Mouse (Mus musculus): ENCODE results near the gene Hexb. TPM values are rescaled to one million over a fixed set of nuclear protein-coding genes. Genes with fewer than 3 reads are reported as not detected.
"Not testable (repeated sequence)": the region's sequence is repeated elsewhere in the genome, so short reads cannot be mapped to it uniquely, and the experiment has no call there.

The Hexb gene
- polyA plus RNA-seq, 1 experiment from 2014 or later, result 18.2 TPM

DNA sequence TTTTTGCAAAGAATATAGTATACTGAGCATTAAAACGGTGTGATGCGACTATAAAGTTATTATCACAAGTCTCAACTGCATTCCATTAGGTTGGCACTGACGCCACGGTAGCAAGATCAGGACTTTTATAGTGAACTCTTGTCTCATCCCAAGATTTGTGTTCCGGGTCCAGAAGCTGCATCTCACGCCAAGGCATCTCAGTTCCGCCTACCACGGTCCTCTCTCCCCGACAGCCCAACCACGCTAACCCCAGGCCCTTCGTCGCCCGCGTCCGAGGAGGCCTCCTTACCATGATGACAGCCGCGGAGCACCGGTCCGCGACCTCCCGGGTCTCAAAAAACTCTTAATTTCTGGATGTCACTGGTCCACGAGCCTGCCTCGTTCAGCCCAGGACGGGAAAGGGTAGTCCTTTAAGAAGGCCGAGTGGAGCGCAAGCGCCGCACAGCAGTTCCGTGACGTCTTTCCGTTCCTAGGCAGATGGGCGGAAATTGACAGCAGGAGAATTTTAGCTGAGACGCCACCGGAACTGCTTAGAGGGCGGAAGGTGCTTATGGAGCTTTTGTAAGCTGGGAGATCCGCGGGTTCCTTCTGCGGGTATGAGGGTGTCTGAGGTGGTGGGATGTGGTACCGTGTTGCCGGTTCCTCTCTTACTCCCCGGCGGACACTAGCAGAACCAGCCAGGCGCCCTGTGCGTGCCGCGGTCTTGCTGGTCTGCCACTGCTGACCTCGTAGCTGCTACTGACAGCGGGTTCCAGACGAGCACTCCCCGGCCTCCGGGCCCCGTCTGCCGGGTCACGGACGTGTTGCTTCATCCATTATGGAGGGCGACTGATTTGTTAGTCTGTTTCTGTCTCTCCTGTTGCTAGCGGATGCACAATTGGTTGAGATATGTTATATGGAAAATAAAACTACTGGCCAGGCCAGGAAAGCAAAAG is 60.4 kb downstream of the Hexb start, which contains the start of the genes Gfm2 and Nsa2:
Gene Gfm2, plus strand, starts transcription at position 472 of the 935 bp plus-strand sequence.
Gene Nsa2, minus strand, starts transcription at position 472 of the 935 bp plus-strand sequence.
- no peaks in the 10 kb centered on the region for H3K27me3 ChIP-seq (ENCODE audit: low read depth, poor library complexity, severe bottlenecking)
- no peaks in the 10 kb centered on the region for H3K9me3 ChIP-seq (replicated peaks)
- H3K36me3 ChIP-seq, result peaks cover 39% of the 10 kb centered on the region
- H3K4me3 ChIP-seq, result peak within 1 kb of the TSS; percentile 92
- WGBS, result under 1% methylated on average over 57 of the region's 57 CpGs
- H3K4me1 ChIP-seq, result peaks cover 5% of the 10 kb centered on the region; the same call in 1 of the 2 replicates
- DNase-seq (ENCODE audit: low spot score), result peak; percentile 90
- H3K27ac ChIP-seq, result peak within 1 kb of the TSS; percentile 91

- H3K9me3 ChIP-seq (replicated peaks); H3K27ac ChIP-seq; DNase-seq (ENCODE audit: low spot score); H3K27me3 ChIP-seq (ENCODE audit: low read depth, poor library complexity, severe bottlenecking); H3K4me1 ChIP-seq; H3K4me3 ChIP-seq: not testable (repeated sequence)
- no CpG with 5 or more reads among the region's 2 CpGs for WGBS
- peaks cover 53% of the 10 kb centered on the region for H3K36me3 ChIP-seq
Measured at GRCm38 (mm10) chr13:97130413-97130812, 67.7 kb downstream of the Hexb start.

- H3K4me1 ChIP-seq; H3K9me3 ChIP-seq (replicated peaks); H3K27me3 ChIP-seq (ENCODE audit: low read depth, poor library complexity, severe bottlenecking); DNase-seq (ENCODE audit: low spot score); H3K27ac ChIP-seq; H3K4me3 ChIP-seq: not testable (repeated sequence)
- H3K36me3 ChIP-seq, result peaks cover 49% of the 10 kb centered on the region
- 87% methylated on average over 4 of the region's 4 CpGs for WGBS
Measured at GRCm38 (mm10) chr13:97129654-97130053, 68.5 kb downstream of the Hexb start.

Other genes with a start within 250 kb of the Hexb start
- gene 1700029F12Rik, start 164.0 kb downstream of the Hexb start, polyA plus RNA-seq (2016; fragmentation: Nextera tagmentation; extraction: Ambion mirVana), result not detected in 2 replicates
- 7.5 and 7.8 TPM in 2 replicates for gene Fam169a, start 131.1 kb downstream of the Hexb start, polyA plus RNA-seq (2016; fragmentation: Nextera tagmentation; extraction: Ambion mirVana)
- gene Gm6169, start 99.1 kb downstream of the Hexb start, polyA plus RNA-seq (2016; fragmentation: Nextera tagmentation; extraction: Ambion mirVana), result 1.2 and 2.0 TPM in 2 replicates
- gene Gfm2, start 60.4 kb downstream of the Hexb start, polyA plus RNA-seq (2016; fragmentation: Nextera tagmentation; extraction: Ambion mirVana), result 41.0 and 41.5 TPM in 2 replicates
- 55.6 and 58.7 TPM in 2 replicates for gene Nsa2, start 60.4 kb downstream of the Hexb start, polyA plus RNA-seq (2016; fragmentation: Nextera tagmentation; extraction: Ambion mirVana)
- 2.5 and 4.3 TPM in 2 replicates for gene Enc1, start 42.7 kb upstream of the Hexb start, polyA plus RNA-seq (2016; fragmentation: Nextera tagmentation; extraction: Ambion mirVana)

All from limb, embryonic 10.5 days (tissue).